Mouse (Mus musculus): ENCODE data around the gene Emc8. TPM values are rescaled to one million over a fixed set of nuclear protein-coding genes. Genes with fewer than 3 reads are reported as not detected.

Emc8 gene
- total and polyA plus RNA-seq, 2 experiments from 2014 or later, result 43.7 to 104 TPM

DNA sequence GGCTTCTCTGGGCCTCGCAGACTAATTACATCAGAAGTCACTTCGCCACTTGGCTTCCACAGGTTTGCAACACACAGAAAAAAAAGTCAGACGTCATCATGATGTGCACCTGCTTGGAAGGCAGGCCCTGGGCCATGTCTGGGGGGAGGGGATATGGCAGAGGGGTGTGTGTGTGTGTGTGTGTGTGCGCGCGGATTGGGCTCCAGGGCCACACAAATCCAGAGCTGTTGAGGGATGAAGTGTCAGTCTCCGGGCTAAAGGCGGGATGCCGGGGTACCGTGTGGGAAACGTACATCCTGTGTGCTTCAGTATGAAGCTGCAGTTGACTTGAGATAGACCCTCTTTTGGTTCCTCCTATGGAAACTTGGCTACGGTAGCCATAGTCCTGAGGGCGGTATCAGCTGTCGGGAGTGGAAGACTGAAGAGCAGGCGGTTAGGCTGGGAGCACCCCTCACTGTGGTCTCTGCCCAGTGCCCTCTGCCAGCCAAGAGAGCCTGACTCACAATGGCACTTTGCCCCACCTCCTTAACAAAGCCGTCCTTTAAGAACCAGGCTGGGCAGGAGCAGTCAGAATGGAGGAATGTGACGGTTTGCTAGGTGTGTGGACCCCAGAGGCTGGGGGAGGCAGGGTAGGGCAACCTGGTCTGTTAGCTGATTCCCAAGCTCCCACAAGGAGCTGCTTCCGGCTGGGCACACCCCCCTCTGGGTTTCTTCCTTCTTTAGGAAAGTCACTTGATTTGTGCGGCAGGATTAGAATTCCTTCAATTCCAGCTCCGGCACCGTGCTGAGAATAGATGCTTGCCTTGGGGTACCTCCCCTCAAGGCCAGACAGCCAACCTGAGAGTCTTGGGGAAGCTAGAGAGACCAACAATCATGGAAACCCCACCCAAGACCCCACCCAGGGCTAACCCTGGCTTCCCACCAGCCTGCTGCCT is 36.7 kb downstream of the Emc8 start:
- DNase-seq (no peak), ATAC-seq (no peak)
- Histone ChIP-seq H3K4me2 (ENCODE audit: low read depth) (no peak overlapping the region), H3K36me3 (ENCODE audit: insufficient read depth) (no peaks in the 10 kb centered on the region), H3K9me3 (ENCODE audit: low read length) (no peaks in the 10 kb centered on the region), H3K9ac (no peak overlapping the region), H3K4me1 (ENCODE audit: insufficient read depth) (0 out of 2 replicates have a peak, but pooled peaks cover 3% of the 10 kb centered on the region), H3K27me3 (ENCODE audit: insufficient read depth, low read length) (no peaks in the 10 kb centered on the region), H3K4me3 (ENCODE audit: low read depth, low read length) (no peak overlapping the region), H3K27ac (ENCODE audit: low read depth, low read length) (no peak overlapping the region)
- no peak for TF ChIP-seq CTCF (IDR thresholded peaks at IDR 0.05; ENCODE audit: low read depth)
- WGBS, result 71% methylated on average over 21 of the region's 21 CpGs

DNA sequence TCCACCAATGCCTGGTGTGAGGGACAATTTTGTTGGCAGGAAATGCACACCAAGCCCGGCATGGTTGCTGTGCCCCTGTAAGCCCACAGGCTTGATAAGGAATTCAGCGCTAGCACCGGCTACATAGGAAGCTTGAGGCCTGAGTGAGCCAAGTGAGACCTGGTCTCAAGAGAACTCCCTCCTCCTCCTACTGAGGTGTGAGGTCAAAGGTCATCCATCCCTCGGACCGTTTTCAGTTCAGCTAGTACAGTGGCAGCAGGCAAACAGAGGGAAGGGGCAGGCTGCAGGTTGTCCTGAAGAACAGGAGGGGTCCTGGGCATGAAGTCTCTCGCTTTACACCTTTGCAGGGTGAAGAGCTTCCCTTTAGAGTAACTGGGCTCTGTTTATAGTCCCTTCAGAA is 37.5 kb downstream of the Emc8 start:
- Histone ChIP-seq H3K4me2 (ENCODE audit: low read depth) (no peak overlapping the region), H3K27me3 (ENCODE audit: insufficient read depth, low read length) (no peaks in the 10 kb centered on the region), H3K4me3 (ENCODE audit: low read depth, low read length) (no peak overlapping the region), H3K9ac (no peak overlapping the region), H3K4me1 (ENCODE audit: insufficient read depth) (0 out of 2 replicates have a peak, but pooled peaks cover 3% of the 10 kb centered on the region), H3K36me3 (ENCODE audit: insufficient read depth) (no peaks in the 10 kb centered on the region), H3K9me3 (ENCODE audit: low read length) (no peaks in the 10 kb centered on the region), H3K27ac (ENCODE audit: low read depth, low read length) (no peak overlapping the region)
- whole genome bisulfite sequencing, result 59% methylated on average over 6 of the region's 6 CpGs
- DNase-seq, result no peak
- ATAC-seq, result no peak
- no peak for TF ChIP-seq CTCF (IDR thresholded peaks at IDR 0.05; ENCODE audit: low read depth)

DNA sequence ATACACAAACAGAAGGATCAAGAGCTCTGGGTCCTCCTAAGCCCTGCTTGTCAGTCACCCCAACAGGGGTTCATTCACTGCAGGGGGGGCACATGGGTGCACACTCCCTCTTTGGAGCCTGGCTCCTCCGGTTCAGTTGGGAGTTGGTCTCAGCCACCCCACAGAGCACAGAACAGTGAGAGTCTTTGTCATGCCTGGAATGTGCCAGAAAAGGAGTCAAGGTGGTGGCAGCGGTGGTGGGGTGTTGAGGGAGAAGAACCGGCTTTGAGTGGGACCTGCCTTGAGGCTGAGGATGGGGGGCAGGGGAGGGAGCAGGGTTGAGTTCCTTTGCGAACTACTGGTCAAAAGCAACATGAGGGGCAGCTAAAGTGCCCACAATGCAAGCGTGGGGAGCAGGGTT is 38.3 kb downstream of the Emc8 start:
- Histone ChIP-seq H3K36me3 (ENCODE audit: insufficient read depth) (no peaks in the 10 kb centered on the region), H3K9me3 (ENCODE audit: low read length) (no peaks in the 10 kb centered on the region), H3K4me2 (ENCODE audit: low read depth) (no peak overlapping the region), H3K27me3 (ENCODE audit: insufficient read depth, low read length) (no peaks in the 10 kb centered on the region), H3K27ac (ENCODE audit: low read depth, low read length) (no peak overlapping the region), H3K4me3 (ENCODE audit: low read depth, low read length) (no peak overlapping the region), H3K9ac (no peak overlapping the region), H3K4me1 (ENCODE audit: insufficient read depth) (0 out of 2 replicates have a peak, but pooled peaks cover 3% of the 10 kb centered on the region)
- WGBS, result 46% methylated on average over 5 of the region's 5 CpGs
- no peak for DNase-seq
- no peak for ATAC-seq
- no peak for TF ChIP-seq CTCF (IDR thresholded peaks at IDR 0.05; ENCODE audit: low read depth)

DNA sequence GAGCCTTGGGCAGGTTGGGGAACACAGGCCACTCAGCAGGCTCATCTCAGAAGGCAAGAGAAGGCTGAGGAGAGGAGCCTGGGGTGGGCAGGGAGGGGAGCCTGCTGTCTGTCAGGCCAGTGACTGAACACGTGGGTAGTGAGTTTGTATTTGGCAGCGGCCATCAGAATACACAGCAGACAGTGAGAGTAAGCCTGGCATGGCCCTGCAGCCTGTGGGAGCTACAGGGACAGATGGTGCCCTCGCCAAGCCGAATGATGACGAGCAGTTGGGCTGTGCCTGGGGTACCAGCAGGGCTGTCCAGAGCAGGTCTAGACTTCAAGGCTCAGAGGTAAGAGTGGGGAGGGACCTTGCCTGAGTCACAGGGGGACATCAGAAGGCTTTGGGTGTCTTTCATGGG is 41.1 kb downstream of the Emc8 start:
- WGBS, result 74% methylated on average over 5 of the region's 5 CpGs

DNA sequence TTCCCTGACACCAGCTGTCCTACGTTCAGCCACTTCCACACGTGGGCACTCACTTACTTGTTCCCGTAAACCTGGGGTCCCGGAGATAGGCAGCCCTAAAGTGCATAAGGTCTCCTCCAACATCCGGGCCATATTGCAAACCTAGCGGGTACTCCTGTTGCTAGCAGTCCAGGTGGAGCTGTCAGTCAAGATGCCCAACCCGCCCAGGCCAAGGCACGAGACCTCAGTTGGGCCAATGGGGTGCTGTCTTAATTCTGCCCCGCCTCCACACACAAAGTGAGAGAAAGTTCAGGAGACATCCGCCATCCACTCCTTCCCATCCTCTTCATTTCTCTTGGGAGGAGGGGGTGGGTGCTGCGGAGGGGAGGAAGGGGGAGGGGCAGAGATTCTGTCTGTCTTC is 41.9 kb downstream of the Emc8 start:
- TF ChIP-seq CTCF (IDR thresholded peaks at IDR 0.05; ENCODE audit: low read depth), result no peak
- Histone ChIP-seq H3K4me3 (ENCODE audit: low read depth, low read length) (no peak overlapping the region), H3K9ac (no peak overlapping the region), H3K9me3 (ENCODE audit: low read length) (no peaks in the 10 kb centered on the region), H3K36me3 (ENCODE audit: insufficient read depth) (no peaks in the 10 kb centered on the region), H3K4me2 (ENCODE audit: low read depth) (no peak overlapping the region), H3K27ac (ENCODE audit: low read depth, low read length) (no peak overlapping the region), H3K4me1 (ENCODE audit: insufficient read depth) (no peaks in the 10 kb centered on the region), H3K27me3 (ENCODE audit: insufficient read depth, low read length) (no peaks in the 10 kb centered on the region)
- ATAC-seq, result no peak
- WGBS, result 69% methylated on average over 11 of the region's 11 CpGs
- no peak for DNase-seq

More for the DNA sequence above, 41.1 kb downstream of the Emc8 start:
- no peak for TF ChIP-seq CTCF (IDR thresholded peaks at IDR 0.05; ENCODE audit: low read depth)
- H3K9me3 ChIP-seq (ENCODE audit: low read length), result no peaks in the 10 kb centered on the region
- no peaks in the 10 kb centered on the region for H3K36me3 ChIP-seq (ENCODE audit: insufficient read depth)
- no peak overlapping the region for H3K4me3 ChIP-seq (ENCODE audit: low read depth, low read length)
- H3K4me1 ChIP-seq (ENCODE audit: insufficient read depth), result no peaks in the 10 kb centered on the region
- H3K9ac ChIP-seq, result no peak overlapping the region
- no peak for DNase-seq
- ATAC-seq, result peak; percentile 71
- no peak overlapping the region for H3K4me2 ChIP-seq (ENCODE audit: low read depth)
- H3K27me3 ChIP-seq (ENCODE audit: insufficient read depth, low read length), result no peaks in the 10 kb centered on the region
- no peak overlapping the region for H3K27ac ChIP-seq (ENCODE audit: low read depth, low read length)

DNA sequence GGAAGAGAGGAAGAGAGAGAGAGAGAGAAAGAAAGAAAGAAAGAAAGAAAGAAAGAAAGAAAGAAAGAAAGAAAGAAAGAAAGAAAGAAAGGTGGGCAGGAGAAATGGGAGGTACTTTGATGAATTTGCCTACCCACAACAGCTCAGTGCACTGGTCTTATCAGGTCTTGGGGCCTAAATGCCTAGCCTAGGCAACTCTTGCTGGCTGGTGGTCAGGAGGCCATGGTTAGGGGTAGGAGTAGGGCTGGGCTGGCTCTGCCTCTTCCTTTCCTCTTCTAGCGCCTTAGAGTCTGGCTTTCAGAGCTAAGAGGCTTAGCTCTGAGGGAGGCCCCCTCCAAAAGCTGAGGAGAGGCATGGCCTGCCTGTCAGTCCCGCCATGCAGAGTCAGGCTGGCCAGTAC is 44.8 kb downstream of the Emc8 start:
- no peaks in the 10 kb centered on the region for H3K36me3 ChIP-seq (ENCODE audit: insufficient read depth)
- no peaks in the 10 kb centered on the region for H3K27me3 ChIP-seq (ENCODE audit: insufficient read depth, low read length)
- no peak overlapping the region for H3K4me3 ChIP-seq (ENCODE audit: low read depth, low read length)
- ATAC-seq (no peak), DNase-seq (no peak)
- no peak overlapping the region for H3K27ac ChIP-seq (ENCODE audit: low read depth, low read length)
- H3K4me2 ChIP-seq (ENCODE audit: low read depth), result no peak overlapping the region
- TF ChIP-seq CTCF (IDR thresholded peaks at IDR 0.05; ENCODE audit: low read depth), result no peak
- no peaks in the 10 kb centered on the region for H3K9me3 ChIP-seq (ENCODE audit: low read length)
- H3K4me1 ChIP-seq (ENCODE audit: insufficient read depth), result no peaks in the 10 kb centered on the region
- 33% methylated on average over 2 of the region's 2 CpGs for WGBS
- H3K9ac ChIP-seq, result no peak overlapping the region

DNA sequence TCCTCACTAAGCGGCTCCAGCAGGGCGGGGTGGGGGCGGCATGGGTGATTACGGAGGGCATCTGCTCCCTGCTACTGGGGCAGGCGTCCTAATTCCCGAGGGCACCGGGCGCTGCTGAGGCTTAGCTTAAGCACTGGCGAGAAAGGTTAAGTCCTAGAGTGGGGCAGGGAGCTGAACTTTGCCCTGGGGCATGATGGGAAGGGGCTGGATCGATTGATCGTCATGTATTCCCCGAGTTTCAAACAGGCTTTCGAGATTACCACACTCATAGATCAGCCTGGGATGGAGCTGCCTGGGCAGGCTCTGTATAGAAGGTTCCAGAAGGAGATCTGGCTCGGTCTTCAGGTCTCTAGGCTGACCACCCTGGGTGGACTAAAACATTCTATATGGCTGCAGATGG is 46.2 kb downstream of the Emc8 start:
- no peak overlapping the region for H3K4me2 ChIP-seq (ENCODE audit: low read depth)
- DNase-seq (no peak), ATAC-seq (no peak)
- WGBS, result 72% methylated on average over 14 of the region's 14 CpGs
- H3K27me3 ChIP-seq (ENCODE audit: insufficient read depth, low read length), result no peaks in the 10 kb centered on the region
- no peaks in the 10 kb centered on the region for H3K9me3 ChIP-seq (ENCODE audit: low read length)
- H3K36me3 ChIP-seq (ENCODE audit: insufficient read depth), result no peaks in the 10 kb centered on the region
- no peak overlapping the region; the same call in 1 of the 2 replicates for H3K27ac ChIP-seq (ENCODE audit: low read depth, low read length)
- H3K4me3 ChIP-seq (ENCODE audit: low read depth, low read length), result no peak overlapping the region
- H3K9ac ChIP-seq, result no peak overlapping the region
- H3K4me1 ChIP-seq (ENCODE audit: insufficient read depth), result 0 out of 2 replicates have a peak, but pooled peaks cover 4% of the 10 kb centered on the region
- no peak for TF ChIP-seq CTCF (IDR thresholded peaks at IDR 0.05; ENCODE audit: low read depth)
